Mouse (Mus musculus) embryonic stem cell, embryonic (primary cell): Measurements from ENCODE around the gene Ugt1a10.

Experiments used
- CTCF ChIA-PET, 4 experiments: fragments of 300-600 bp in 2 of 4; fragments of 350-600 bp in 2 of 4; sonication (Branson Sonifier 250); formaldehyde crosslinking; loops; one replicate each; lab custom pipeline; 2022; ENCODE audit warnings: inconsistent platforms in 2 of 4; lab: Charles Lee
- POLR2A ChIA-PET, 4 experiments: fragments of 300-600 bp in 2 of 4; fragments of 350-600 bp in 2 of 4; sonication (Branson Sonifier 250); formaldehyde crosslinking; loops; one replicate each; lab custom pipeline; 2022; ENCODE audit warnings: antibody characterized with exemption in 4 of 4, inconsistent platforms in 1 of 4; lab: Charles Lee

The Ugt1a10 gene

DNA sequence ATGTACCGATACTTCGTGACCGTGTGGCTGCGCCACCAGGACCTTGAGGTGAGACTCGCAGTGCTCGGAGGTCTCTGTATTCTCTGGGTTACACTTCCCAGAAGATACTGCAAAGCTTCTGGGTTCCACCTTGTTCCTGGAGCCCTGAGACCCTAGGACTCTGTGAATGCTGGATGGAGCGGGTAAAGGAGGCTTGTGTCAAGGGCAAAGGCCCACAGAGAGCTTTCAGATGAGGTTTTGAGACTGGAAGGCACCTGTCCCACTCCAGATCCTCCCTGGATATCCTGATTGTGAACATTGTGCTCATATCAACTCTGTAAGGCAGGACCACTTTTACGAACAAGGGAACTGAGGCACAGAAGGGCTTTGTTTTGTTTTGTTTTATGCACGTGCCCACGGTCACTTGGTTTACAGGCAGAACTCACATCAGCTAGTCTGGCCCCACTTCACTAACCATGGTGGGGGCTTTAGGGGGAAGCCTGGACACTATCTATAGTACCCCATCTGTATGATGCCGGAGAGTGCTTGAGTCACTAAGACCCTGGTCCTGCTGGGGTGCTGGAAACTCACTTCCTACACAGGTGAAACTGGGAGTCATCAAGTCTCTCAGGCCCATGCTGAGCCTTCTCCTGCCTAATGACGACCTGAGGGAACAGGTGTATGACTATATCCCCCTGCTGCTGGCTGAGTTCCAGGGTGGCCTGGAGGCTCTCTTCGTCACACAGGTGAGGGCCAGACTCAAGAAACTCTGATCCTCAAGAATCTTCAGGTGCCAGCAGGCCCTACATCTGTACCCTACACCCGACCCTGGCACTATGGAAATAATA is 178.4 kb downstream of the Ugt1a10 start:
- POLR2A ChIA-PET = interaction anchor here in 3 of 4 experiments (0.5 to 3.0 kb wide), 8 partner anchors 9 to 32 kb away, joined by 3 to 15 read pairs (median 3); no protein-coding TSS in a partner anchor
- CTCF ChIA-PET = no interaction called here

DNA sequence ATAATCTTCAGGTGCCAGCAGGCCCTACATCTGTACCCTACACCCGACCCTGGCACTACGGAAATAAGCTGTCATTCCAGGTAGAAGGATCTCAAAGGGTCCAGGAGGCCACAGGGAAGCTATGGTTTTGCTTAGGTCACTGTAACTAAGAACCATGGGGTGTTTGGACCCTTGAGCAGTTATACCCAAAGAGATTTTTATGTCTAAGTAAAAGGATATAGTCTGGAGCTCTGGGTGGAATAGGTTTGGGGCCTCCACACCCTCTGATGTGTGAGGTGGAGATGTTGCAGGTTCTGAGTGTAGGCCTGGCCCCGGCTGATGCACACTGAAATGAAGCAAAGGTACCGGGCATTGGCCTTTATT is 179.0 kb downstream of the Ugt1a10 start:
- CTCF ChIA-PET = interaction anchor here in 1 of 4 experiments (0.6 kb wide), 1 partner anchor 666 kb away, joined by 3 read pairs; no protein-coding TSS in a partner anchor
- POLR2A ChIA-PET = interaction anchor here in 2 of 4 experiments (0.5 to 3.0 kb wide), 5 partner anchors 10 to 15 kb away, joined by 3 to 15 read pairs (median 3); no protein-coding TSS in a partner anchor

DNA sequence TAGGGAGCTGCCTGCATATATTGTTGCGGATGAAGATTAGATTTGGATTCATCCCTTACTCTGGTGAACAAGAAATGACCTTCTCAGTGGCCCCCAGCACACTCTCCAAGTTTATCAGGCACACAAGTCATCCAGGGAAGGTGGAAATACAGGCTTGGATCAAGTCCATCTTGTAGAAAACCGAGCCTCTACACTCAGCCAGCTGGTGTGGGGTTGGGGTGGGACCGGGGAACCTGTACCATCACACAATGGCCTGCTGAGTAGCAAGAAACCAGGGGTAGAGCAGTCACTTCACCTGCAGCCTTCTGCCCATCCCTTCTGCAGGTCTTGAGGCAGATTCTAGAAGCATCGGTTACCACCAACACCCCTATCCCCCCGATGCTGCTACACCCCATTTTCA is 179.5 kb downstream of the Ugt1a10 start:
- ChIA-PET POLR2A (interaction anchor here in 1 of 4 experiments (1.2 to 3.0 kb wide), 2 partner anchors 11 to 15 kb away, joined by 4 to 15 read pairs; no protein-coding TSS in a partner anchor), CTCF (interaction anchor here in 2 of 4 experiments (0.6 to 0.8 kb wide), 2 partner anchors 67 to 666 kb away, joined by 3 to 4 read pairs; no protein-coding TSS in a partner anchor)

DNA sequence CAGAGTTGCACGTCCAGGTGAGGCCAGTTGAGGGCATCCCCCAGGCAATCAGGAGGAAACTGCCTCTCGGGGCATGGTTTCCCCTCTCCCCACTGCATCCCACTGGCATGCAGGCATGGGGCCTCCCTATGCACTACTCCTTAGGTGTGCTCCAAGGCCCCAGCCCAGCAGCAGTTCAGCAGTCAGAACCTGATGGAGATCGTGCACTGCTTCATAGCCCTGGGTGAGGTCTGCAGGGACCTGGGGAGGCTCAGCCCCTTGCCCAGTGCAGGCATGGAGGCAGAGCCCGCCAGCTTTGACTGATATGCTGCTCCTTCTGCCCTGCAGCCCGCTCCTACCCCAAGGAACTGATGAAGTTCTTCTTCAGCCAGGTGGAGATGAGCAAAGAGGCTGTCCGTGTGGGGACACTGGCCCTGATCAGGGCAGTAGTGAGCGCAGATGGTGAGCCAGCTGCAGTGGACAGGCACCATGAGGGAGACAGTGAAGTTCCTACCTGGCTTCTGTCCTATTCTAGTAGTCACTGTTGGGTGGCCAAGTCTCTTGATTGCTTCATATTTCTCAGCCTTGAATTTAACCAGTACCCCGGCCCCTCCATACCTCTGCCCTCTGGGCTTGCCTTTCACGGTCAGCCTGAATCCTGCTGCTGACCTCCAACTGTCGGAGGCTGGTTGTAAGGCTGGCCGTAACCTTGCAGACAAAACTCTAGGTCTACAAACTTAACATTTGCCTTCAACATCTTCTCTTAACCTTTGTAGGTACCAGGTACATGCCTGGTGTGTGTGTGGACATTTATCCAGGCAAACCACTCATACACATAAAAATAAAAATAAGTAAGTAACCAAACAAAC is 180.1 kb downstream of the Ugt1a10 start:
- ChIA-PET POLR2A (interaction anchor here in 2 of 4 experiments (0.7 to 3.0 kb wide), 5 partner anchors 9 to 97 kb away, joined by 3 to 15 read pairs (median 3); no protein-coding TSS in a partner anchor), CTCF (interaction anchor here in 2 of 4 experiments (0.6 to 0.8 kb wide), 2 partner anchors 66 to 667 kb away, joined by 3 to 4 read pairs; no protein-coding TSS in a partner anchor)

DNA sequence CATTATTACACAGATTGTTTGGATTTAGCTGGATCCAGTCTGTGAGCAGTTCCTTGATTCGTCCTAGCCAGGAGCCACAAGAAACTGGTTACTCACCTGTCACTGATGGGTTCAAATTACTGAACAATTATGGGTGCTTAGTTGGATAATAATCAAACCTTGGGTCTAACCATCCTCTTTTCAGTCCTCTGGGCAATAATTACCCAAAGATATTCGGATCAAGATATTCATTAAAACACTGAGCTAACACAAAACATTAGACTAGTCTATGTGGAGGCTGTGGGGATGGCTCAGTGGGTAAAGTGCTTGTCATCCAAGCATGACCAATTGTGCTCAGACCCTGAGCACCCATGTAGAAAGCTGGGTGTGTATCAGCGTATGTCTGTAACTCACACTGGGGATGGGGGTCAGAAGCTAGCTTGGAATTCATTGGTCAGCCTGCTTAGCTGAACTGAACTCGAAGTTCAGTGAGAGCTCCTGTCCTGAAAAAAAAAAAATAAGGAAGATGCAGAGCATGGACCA is 180.8 kb downstream of the Ugt1a10 start:
- POLR2A ChIA-PET = interaction anchor here in 2 of 4 experiments (0.5 to 1.9 kb wide), 8 partner anchors 10 to 110 kb away, joined by 3 to 6 read pairs (median 4); no protein-coding TSS in a partner anchor
- CTCF ChIA-PET = interaction anchor here in 1 of 4 experiments (0.6 kb wide), 1 partner anchor 70 kb away, joined by 3 read pairs; no protein-coding TSS in a partner anchor

DNA sequence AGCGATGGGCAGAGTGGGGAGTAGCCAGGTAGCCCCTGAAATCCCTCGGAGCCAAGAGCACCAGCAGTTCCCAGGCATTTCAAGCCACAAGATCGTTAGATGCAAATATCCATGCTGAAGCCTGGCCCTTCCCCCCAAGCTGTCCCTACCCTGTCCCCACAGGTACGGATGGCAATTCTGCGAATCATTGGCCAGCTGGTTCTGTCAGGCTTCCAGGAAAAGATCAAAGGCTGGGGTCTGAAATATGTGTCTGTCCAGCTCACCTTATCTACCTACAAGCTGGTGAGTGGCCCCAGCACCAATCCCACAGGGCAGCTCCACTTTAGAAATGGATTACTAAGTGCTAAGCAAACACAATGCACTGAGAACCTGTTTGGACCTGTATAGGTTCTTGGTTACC is 182.1 kb downstream of the Ugt1a10 start:
- ChIA-PET POLR2A (interaction anchor here in 2 of 4 experiments (0.5 to 1.9 kb wide), 6 partner anchors 10 to 998 kb away, joined by 3 to 5 read pairs (median 4); no protein-coding TSS in a partner anchor), CTCF (interaction anchor here in 2 of 4 experiments (0.7 to 1.5 kb wide), 2 partner anchors 40 to 50 kb away, joined by 3 read pairs; partner anchors contain the start of genes Hjurp (in 1 of the 2) and Trpm8 (in 1 of the 2))

DNA sequence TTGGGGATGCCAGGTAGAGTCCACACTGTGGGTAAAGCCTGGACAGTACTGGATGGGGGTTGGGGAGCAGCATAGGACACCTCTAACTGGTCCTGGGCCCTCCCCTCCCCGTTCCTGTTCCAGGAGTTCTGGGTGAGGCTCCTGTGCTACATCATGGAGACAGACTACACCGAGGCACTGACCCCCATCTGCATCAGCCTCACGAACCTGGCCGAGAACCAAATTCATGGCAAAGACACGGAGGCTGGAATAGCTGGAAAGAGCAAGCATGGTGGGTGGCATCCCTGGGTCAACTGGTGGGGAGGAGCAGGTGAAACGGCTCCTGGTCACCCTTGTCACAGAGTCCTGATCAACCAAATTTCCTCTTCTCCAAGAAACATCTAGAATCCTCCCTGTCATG is 183.6 kb downstream of the Ugt1a10 start:
- CTCF ChIA-PET = interaction anchor here in 1 of 4 experiments (0.6 kb wide), 1 partner anchor 39 kb away, joined by 3 read pairs; the partner anchor contains the start of genes Hjurp and Trpm8
- POLR2A ChIA-PET = interaction anchor here in 1 of 4 experiments (0.7 to 1.7 kb wide), 5 partner anchors 8 to 17 kb away, joined by 3 to 5 read pairs (median 3); no protein-coding TSS in a partner anchor

DNA sequence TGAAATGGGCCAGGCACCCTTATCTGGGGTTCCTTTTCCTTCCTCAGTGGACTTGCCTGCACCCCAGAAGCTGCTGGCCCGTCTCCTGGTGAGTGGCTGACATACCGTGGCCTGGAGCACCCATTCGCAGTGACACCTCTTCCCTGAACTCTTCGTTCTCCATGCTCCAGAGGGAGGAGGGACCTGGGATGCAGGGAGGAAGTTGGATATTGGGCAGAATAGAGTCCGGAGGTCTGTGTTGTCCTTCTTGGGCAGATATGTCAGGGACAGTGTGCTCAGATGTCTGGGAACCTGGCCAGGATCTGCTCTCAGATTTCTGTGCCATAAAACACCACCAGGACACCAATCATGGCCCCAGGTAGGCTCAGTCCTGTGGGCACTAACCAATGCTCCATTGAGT is 184.9 kb downstream of the Ugt1a10 start:
- POLR2A ChIA-PET = interaction anchor here in 1 of 4 experiments (1.6 kb wide), 1 partner anchor 14 kb away, joined by 3 read pairs; no protein-coding TSS in a partner anchor
- CTCF ChIA-PET = no interaction called here

DNA sequence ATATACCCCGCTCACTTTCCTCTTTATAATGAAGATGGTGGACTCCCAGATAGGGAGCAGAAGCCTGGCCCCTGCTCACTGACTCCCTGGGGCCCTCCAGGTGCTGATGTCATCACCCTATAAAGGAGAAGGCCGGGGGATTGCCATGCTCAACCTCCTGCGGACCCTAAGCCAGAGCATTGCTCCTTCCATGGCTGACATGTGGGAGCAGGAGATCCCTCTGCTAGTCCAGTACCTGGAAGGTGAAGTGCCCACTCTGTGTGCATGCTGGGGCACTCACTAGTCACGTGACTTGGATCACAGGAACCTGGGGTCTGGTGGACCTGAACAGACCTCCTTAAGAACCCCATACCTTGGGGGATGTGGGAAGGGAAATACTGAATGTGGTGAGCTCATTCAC is 185.4 kb downstream of the Ugt1a10 start:
- ChIA-PET POLR2A (interaction anchor here in 1 of 4 experiments (1.2 kb wide), 1 partner anchor 25 kb away, joined by 4 read pairs; no protein-coding TSS in a partner anchor), CTCF (interaction anchor here in 1 of 4 experiments (0.8 kb wide), 1 partner anchor 47 kb away, joined by 3 read pairs; no protein-coding TSS in a partner anchor)

DNA sequence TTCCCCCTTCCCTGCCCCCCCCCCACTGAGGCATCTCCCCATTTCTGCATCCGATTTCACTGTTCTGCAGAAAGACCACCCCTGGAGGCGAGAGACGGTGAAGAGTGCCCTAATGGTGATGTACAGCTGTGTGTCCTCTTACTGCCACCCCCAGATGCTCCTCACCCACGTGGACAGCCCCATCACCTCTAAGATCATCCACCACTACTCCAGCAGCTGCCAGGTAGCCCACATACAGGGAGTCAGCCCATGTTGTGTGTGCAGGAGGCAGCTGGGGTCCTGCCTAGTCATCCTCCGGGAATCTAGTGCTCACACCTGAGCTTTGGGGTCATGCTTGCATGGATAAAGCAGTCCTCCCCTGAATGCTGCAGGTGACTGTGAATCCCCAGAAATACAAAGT is 188.7 kb downstream of the Ugt1a10 start:
- ChIA-PET CTCF (interaction anchor here in 2 of 4 experiments (0.5 to 4.1 kb wide), 4 partner anchors 41 to 213 kb away, joined by 3 to 11 read pairs (median 4); no protein-coding TSS in a partner anchor), POLR2A (interaction anchor here in 3 of 4 experiments (0.6 to 2.1 kb wide), 6 partner anchors 10 to 1193 kb away, joined by 3 to 11 read pairs (median 6); partner anchors contain the start of genes Hjurp (in 1 of the 3) and Trpm8 (in 1 of the 3))

DNA sequence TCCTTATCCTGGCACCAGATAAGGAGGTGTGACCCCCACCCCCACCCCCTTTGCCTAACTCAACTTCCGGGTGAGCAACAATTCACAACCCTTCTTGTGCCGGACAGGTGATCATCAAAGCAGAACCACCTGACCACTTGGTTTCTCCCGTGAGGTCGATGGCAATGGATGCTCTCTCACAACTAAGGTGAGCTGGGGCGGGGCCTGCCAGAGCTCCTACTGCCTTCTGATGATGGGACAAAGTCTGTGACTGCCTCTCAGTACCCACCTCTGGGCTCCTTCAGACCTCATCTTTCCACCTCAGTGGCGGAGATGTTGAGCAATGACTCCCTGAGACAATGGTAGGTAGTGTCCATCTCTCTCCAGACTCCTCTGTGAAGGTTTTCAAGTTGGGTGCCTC is 190.7 kb downstream of the Ugt1a10 start:
- ChIA-PET POLR2A (interaction anchor here in 2 of 4 experiments (0.7 to 13.5 kb wide), 5 partner anchors 9 to 31 kb away, joined by 3 to 143 read pairs (median 10); partner anchors contain the start of genes Hjurp (in 1 of the 2) and Trpm8 (in 1 of the 2)), CTCF (interaction anchor here in 3 of 4 experiments (0.5 to 4.1 kb wide), 4 partner anchors 39 to 198 kb away, joined by 3 to 11 read pairs (median 6); no protein-coding TSS in a partner anchor)

DNA sequence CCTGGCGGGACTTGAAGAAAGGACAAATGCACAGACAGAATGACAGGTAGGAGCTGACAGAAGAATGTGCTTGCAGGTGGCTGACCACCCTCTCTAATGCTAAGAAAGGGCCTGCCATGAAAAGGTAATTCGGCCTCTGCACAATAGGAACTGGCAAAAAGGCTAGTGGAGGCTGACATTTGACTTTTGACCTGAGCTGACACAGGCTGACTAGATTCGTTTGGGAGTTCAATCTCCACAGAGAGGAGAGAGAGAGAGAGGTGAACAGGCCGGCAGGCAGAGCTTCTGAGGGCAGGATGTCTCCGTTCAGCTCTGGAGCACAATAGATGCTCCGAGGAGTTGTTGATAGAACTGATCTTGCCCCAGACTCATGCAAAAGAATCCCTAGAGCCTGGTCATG is 191.2 kb downstream of the Ugt1a10 start:
- ChIA-PET CTCF (interaction anchor here in 3 of 4 experiments (0.5 to 1.9 kb wide), 3 partner anchors 39 to 197 kb away, joined by 3 to 6 read pairs (median 5); no protein-coding TSS in a partner anchor), POLR2A (interaction anchor here in 2 of 4 experiments (0.9 to 13.5 kb wide), 7 partner anchors 10 to 38 kb away, joined by 3 to 143 read pairs (median 4); no protein-coding TSS in a partner anchor)

DNA sequence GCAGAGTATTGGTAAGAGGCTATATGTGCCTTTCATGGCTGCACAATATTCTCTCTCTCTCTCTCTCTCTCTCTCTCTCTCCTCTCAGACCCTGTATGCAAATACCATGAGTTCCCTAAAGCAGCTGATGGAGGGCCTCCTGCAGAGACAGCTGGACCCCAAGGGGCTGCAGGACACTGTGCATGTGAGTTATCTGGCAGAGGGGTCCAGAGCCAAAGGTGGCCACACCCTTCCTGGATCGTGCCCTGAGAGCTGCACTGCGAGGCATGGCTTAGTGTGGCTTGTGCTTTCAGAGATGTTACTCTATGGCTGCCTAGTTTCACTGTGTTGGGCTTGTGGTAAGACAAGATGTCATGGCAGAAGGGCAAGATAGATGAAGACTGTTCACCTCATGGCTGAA is 192.5 kb downstream of the Ugt1a10 start:
- POLR2A ChIA-PET = interaction anchor here in 2 of 4 experiments (0.8 to 13.5 kb wide), 8 partner anchors 9 to 30 kb away, joined by 3 to 143 read pairs (median 4); no protein-coding TSS in a partner anchor
- CTCF ChIA-PET = interaction anchor here in 1 of 4 experiments (1.6 kb wide), 1 partner anchor 37 kb away, joined by 3 read pairs; no protein-coding TSS in a partner anchor

DNA sequence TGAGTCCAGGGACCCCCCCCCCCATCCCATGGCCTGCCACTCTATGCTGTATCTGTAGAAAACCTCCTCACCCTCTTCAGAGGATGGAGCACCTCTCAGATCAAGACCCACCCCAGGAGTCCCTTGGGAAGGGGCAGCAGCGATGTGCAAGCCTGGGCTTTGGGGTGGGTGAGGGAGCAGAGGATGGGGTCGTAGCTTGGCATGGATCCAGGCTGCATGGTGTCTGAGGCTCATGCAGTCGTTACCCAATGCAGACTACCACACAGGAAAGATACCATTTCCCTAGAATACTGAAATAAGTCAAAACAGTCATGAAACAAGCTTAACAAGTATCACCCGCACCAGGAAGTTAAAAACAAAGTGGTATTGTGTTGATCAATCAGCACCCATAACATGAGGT is 193.5 kb downstream of the Ugt1a10 start:
- POLR2A ChIA-PET = interaction anchor here in 3 of 4 experiments (0.5 to 13.5 kb wide), 11 partner anchors 8 to 29 kb away, joined by 3 to 143 read pairs (median 4); no protein-coding TSS in a partner anchor
- CTCF ChIA-PET = interaction anchor here in 2 of 4 experiments (1.2 to 1.9 kb wide), 3 partner anchors 36 to 42 kb away, joined by 3 to 6 read pairs (median 3); no protein-coding TSS in a partner anchor

DNA sequence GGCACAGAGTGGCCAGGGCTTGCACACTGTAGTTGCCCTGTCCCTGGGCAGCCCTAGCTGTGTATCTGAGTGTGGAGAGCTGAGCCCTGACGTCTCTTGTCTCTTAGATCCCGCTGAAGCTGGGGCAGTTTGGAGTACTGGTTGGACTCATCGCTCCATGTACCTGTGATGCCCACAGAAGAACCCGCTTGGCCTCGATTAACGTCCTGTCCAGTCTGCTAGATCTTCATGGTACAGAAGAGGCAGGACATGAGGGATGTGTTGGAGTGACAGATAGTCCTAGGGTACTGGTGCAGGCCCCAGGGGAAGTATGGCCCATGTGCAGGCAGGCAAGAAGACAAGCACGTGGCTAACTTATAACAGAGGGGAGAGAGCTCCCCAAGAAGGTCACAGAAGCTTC is 194.4 kb downstream of the Ugt1a10 start:
- CTCF ChIA-PET = interaction anchor here in 1 of 4 experiments (1.9 kb wide), 1 partner anchor 41 kb away, joined by 6 read pairs; no protein-coding TSS in a partner anchor
- POLR2A ChIA-PET = interaction anchor here in 2 of 4 experiments (1.1 to 13.5 kb wide), 4 partner anchors 7 to 23 kb away, joined by 4 to 143 read pairs (median 4); no protein-coding TSS in a partner anchor

DNA sequence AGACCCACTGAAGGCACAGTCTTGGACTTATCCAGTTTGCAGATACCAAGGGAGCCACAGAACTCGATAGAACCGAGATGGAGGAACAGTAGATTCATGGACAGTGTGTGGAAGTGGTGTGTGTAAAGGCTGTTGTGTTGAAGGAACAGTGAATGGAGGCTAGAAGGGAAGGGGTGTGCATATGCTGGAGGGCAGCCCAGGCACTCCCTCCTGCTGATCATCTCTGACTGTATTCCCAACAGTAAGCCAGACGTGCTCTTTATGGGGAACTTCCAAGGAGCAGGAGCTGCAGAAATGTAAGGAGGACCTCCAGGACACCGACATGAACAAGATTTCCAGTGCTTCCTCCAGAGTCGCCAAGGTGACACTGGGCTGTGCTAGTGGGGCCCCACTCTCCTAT is 194.8 kb downstream of the Ugt1a10 start:
- CTCF ChIA-PET = interaction anchor here in 2 of 4 experiments (0.6 to 1.9 kb wide), 3 partner anchors 9 to 40 kb away, joined by 6 to 21 read pairs (median 8); no protein-coding TSS in a partner anchor
- POLR2A ChIA-PET = interaction anchor here in 1 of 4 experiments (1.3 to 13.5 kb wide), 3 partner anchors 15 to 23 kb away, joined by 4 to 143 read pairs (median 5); no protein-coding TSS in a partner anchor
